Mouse (Mus musculus): Measurements from ENCODE around the gene Nxpe4. TPM values are rescaled to one million over a fixed set of nuclear protein-coding genes. Genes with fewer than 3 reads are reported as not detected.
A peak's percentile ranks its signal among the peaks of the same experiment; 100 is the strongest.

The Nxpe4 gene
- polyA plus RNA-seq, 1 experiment = 4.1 TPM

DNA sequence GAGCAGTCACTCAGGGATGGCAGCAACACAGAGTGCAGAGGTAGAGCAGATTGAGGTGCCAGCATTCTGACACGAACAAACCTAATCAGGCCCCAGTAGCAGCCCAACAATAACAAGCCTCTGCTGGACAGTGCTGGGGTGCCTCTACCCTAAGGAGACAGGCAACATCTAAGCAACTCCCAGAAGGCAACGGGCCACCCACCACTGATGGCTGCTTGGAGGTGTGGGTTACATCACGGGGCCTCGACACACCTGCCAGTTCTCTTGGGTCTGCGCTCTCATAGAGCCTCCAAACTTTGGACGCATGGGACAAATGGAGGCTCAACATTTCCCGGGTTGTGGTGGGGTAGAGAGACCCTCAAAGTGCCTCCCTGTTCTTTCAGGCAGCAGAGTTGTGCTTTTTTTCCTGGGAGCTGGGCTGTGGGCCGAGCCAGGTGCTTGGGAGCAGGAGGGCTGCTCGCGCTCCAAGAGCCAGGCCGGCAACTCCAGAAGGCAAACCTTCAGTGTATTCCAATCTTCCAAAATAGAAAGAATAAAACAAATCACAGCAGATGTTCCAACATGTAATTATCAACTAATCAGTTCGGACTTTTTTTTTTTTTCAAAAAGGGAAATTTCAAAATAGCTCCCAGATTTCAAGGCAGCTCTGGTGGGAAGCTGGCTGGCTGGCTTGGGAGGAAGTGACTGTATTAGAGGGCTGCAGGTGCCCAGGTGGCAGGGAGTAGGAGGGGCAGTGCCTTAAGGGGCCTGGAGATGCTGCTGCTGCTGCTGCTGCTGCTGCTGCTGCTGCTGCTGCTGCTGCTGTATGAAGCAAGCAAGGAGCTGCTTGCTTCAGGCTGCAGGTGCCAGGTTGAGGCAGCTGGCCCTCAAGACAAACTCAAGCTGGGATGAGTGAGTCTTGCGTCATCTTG, 54.5 kb downstream of the Nxpe4 start:
- no peak overlapping the region for H3K4me3 ChIP-seq (replicated peaks; ENCODE audit: control insufficient read depth, low read depth, low read length)
- H3K4me1 ChIP-seq (ENCODE audit: control insufficient read depth, insufficient read depth, low read length) = no peaks in the 10 kb centered on the region
- 76% methylated on average over 13 of the region's 13 CpGs for WGBS
- no peak for TF ChIP-seq CTCF (IDR thresholded peaks at IDR 0.05; ENCODE audit: control insufficient read depth, insufficient read depth, low read length)
- TF ChIP-seq POLR2A (IDR thresholded peaks at IDR 0.05; ENCODE audit: borderline replicate concordance, control insufficient read depth, low read depth, low read length) = no peak
- H3K27ac ChIP-seq (ENCODE audit: control insufficient read depth, insufficient read depth, low read depth, low read length, poor library complexity) = no peak overlapping the region

DNA sequence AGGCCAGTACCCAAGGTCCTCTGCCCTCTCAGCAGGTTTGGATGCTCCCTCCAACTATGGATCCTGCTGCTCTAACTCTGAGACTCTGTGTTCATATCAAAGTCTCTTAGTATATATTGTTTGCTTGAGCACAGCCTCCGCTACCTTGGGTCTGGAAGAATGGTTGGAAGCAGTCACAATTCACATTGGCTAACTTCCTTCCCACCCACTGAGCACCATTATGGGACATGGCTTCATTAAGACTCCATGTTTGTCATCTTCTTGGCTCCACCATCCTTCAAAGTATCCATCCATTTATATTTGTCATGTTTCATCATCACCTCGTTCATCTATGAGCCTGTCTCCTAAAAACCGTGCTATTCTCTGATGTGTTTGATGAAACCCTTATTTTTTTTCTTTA, 68.9 kb downstream of the Nxpe4 start:
- H3K27ac ChIP-seq (ENCODE audit: control insufficient read depth, insufficient read depth, low read depth, low read length, poor library complexity) = no peak overlapping the region
- H3K4me3 ChIP-seq (replicated peaks; ENCODE audit: control insufficient read depth, low read depth, low read length) = no peak overlapping the region
- no peak for TF ChIP-seq POLR2A (IDR thresholded peaks at IDR 0.05; ENCODE audit: borderline replicate concordance, control insufficient read depth, low read depth, low read length)
- TF ChIP-seq CTCF (IDR thresholded peaks at IDR 0.05; ENCODE audit: control insufficient read depth, insufficient read depth, low read length) = no peak
- 82% methylated on average over 3 of the region's 3 CpGs for WGBS
- no peaks in the 10 kb centered on the region for H3K4me1 ChIP-seq (ENCODE audit: control insufficient read depth, insufficient read depth, low read length)

DNA sequence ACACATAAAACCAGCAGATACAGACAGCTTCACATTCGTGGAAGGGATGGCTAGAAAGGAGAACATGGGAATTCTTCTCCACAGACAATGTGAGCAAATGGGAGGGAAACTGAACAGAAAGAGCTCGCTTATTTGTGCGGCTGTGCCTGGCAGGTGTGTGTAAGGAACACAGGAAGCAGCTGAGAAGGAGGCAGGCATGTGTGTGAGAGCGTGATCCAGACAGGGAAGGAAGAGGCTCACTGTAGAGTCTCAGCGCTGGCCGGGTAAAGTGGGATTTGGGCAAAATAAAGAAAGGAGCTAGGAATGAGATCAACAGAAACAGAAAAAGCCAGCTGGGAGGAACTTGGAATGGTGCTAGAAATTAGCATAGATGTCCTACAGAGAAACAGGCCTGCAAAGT, 74.6 kb downstream of the Nxpe4 start:
- H3K27ac ChIP-seq (ENCODE audit: control insufficient read depth, insufficient read depth, low read depth, low read length, poor library complexity) = no peak overlapping the region
- TF ChIP-seq CTCF (IDR thresholded peaks at IDR 0.05; ENCODE audit: control insufficient read depth, insufficient read depth, low read length) (no peak), POLR2A (IDR thresholded peaks at IDR 0.05; ENCODE audit: borderline replicate concordance, control insufficient read depth, low read depth, low read length) (no peak)
- no peaks in the 10 kb centered on the region for H3K4me1 ChIP-seq (ENCODE audit: control insufficient read depth, insufficient read depth, low read length)
- 21% methylated on average over 6 of the region's 6 CpGs for WGBS
- H3K4me3 ChIP-seq (replicated peaks; ENCODE audit: control insufficient read depth, low read depth, low read length) = no peak overlapping the region

DNA sequence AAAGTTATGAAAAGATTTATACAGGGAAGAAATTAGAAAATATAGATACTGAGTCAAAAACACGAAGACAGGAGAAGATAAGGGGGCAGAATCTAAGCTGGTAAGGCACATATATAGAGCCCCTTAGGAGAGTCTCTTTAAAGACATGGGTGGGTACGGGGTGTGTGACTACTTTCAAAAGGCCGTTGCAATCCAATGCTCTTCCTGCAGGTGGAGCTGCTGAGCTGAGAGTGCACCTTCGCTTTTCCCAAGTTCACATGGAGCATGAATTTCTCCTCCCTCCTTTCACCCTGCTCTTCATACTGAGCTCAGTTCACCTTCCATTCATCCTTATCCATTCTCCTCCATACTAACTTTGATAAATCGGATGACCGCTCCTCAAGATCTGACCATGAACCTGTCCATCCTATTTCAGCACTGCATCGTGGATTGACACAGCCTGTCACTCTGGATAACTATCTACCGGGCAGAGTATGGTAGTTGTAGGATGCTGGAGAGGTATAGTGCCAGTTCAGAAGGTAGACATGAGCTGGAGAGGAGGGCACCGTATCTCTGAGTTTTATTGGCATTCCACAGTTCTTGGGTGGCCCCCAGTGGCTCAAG, 76.4 kb downstream of the Nxpe4 start:
- TF ChIP-seq CTCF (IDR thresholded peaks at IDR 0.05; ENCODE audit: control insufficient read depth, insufficient read depth, low read length) (peak; percentile 80), POLR2A (IDR thresholded peaks at IDR 0.05; ENCODE audit: borderline replicate concordance, control insufficient read depth, low read depth, low read length) (no peak)
- no peaks in the 10 kb centered on the region for H3K4me1 ChIP-seq (ENCODE audit: control insufficient read depth, insufficient read depth, low read length)
- no peak overlapping the region for H3K4me3 ChIP-seq (replicated peaks; ENCODE audit: control insufficient read depth, low read depth, low read length)
- 63% methylated on average over 9 of the region's 9 CpGs for WGBS
- H3K27ac ChIP-seq (ENCODE audit: control insufficient read depth, insufficient read depth, low read depth, low read length, poor library complexity) = no peak overlapping the region

DNA sequence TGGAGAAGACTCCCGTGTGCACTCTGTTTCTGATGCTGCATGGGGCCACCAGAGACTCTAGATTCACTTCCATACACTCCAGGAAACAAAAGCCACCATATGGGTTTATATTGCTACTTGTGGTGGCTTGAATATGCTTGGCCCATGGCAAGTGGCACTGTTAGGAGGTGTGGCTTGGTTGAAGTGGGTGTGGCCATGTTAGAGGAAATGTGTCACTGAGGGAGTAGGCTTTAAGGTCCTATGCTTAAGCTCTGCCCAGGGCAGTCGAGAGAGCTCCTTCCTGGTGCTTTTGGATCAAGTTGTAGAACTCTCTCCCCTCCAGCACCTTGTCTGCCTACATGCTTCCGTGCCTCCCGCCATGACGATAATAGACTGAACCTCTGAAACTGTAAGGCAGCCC, 77.6 kb downstream of the Nxpe4 start:
- no peak for TF ChIP-seq POLR2A (IDR thresholded peaks at IDR 0.05; ENCODE audit: borderline replicate concordance, control insufficient read depth, low read depth, low read length)
- TF ChIP-seq CTCF (IDR thresholded peaks at IDR 0.05; ENCODE audit: control insufficient read depth, insufficient read depth, low read length) = no peak
- Histone ChIP-seq H3K4me1 (ENCODE audit: control insufficient read depth, insufficient read depth, low read length) (no peaks in the 10 kb centered on the region), H3K27ac (ENCODE audit: control insufficient read depth, insufficient read depth, low read depth, low read length, poor library complexity) (no peak overlapping the region), H3K4me3 (replicated peaks; ENCODE audit: control insufficient read depth, low read depth, low read length) (no peak overlapping the region)
- 70% methylated on average over 5 of the region's 5 CpGs for WGBS

DNA sequence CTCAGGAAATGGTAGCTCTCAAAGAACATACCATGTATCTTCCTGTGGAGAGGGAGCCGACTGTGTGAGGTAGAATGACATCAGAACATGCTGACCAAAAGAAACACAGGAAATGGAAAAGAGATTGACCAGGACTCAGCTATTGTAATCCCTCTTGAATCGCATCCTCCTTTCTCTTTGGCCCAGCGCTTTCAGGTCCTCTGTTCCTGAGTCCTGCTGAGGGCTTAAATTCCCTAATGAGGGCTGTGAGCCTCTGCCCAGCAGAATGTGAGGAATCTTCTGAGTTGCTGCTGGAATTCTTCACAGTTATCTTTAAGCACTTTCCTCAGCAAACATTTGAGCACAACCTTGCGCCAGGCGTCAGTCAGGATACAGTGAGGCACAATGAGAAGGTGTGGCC, 78.6 kb downstream of the Nxpe4 start:
- TF ChIP-seq CTCF (IDR thresholded peaks at IDR 0.05; ENCODE audit: control insufficient read depth, insufficient read depth, low read length) = no peak
- TF ChIP-seq POLR2A (IDR thresholded peaks at IDR 0.05; ENCODE audit: borderline replicate concordance, control insufficient read depth, low read depth, low read length) = no peak
- 64% methylated on average over 5 of the region's 5 CpGs for WGBS

DNA sequence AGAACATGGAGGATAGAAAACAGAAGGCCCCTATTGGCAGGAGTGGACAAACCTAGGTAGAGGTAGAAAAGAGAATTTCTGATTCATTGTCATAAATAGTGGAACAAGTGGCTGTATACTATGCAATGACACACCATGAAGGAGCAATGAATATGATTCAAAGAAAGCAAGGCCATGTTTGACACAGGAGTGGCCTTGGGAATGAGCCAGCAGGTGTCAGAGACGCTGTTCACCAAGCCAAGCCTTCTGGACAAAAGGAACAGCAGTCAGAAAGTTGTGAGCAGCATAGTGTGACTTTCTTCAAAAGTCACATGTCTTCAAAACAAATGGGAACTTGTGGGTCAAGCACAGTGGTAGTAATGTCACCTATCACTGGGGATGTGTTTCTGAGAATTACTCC, 80.0 kb downstream of the Nxpe4 start:
- no peaks in the 10 kb centered on the region for H3K4me1 ChIP-seq (ENCODE audit: control insufficient read depth, insufficient read depth, low read length)
- no peak overlapping the region for H3K27ac ChIP-seq (ENCODE audit: control insufficient read depth, insufficient read depth, low read depth, low read length, poor library complexity)
- 67% methylated on average over 1 of the region's 1 CpGs for WGBS
- TF ChIP-seq CTCF (IDR thresholded peaks at IDR 0.05; ENCODE audit: control insufficient read depth, insufficient read depth, low read length) (no peak), POLR2A (IDR thresholded peaks at IDR 0.05; ENCODE audit: borderline replicate concordance, control insufficient read depth, low read depth, low read length) (no peak)
- H3K4me3 ChIP-seq (replicated peaks; ENCODE audit: control insufficient read depth, low read depth, low read length) = no peak overlapping the region

More for the DNA sequence above, 78.6 kb downstream of the Nxpe4 start:
- Histone ChIP-seq H3K27ac (ENCODE audit: control insufficient read depth, insufficient read depth, low read depth, low read length, poor library complexity) (no peak overlapping the region), H3K4me1 (ENCODE audit: control insufficient read depth, insufficient read depth, low read length) (no peaks in the 10 kb centered on the region), H3K4me3 (replicated peaks; ENCODE audit: control insufficient read depth, low read depth, low read length) (no peak overlapping the region)

DNA sequence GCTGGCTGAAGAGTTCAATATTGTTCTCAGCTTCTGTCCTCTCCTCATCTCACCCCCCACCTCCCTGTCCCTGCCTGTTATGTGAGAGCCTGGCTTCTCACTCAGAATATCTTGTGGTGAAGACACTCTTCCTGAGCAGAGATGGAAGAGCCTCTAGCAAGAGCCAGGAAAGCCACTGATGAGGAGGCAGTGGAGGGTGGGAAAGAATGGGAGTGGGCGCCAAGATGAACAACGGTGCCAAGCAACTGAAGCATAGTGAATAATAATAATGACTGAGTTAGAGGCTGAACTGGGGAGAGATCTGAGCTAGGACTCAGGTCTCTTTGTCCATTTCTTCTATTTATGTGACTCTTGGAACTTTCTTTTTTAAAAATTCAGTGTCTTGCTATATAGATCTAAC, 80.9 kb downstream of the Nxpe4 start:
- Histone ChIP-seq H3K4me1 (ENCODE audit: control insufficient read depth, insufficient read depth, low read length) (no peaks in the 10 kb centered on the region), H3K4me3 (replicated peaks; ENCODE audit: control insufficient read depth, low read depth, low read length) (no peak overlapping the region), H3K27ac (ENCODE audit: control insufficient read depth, insufficient read depth, low read depth, low read length, poor library complexity) (no peak overlapping the region)
- whole genome bisulfite sequencing = 90% methylated on average over 2 of the region's 2 CpGs
- no peak for TF ChIP-seq CTCF (IDR thresholded peaks at IDR 0.05; ENCODE audit: control insufficient read depth, insufficient read depth, low read length)
- TF ChIP-seq POLR2A (IDR thresholded peaks at IDR 0.05; ENCODE audit: borderline replicate concordance, control insufficient read depth, low read depth, low read length) = no peak

Measured in bone marrow, adult 2 months (tissue).